Mouse (Mus musculus): ENCODE measurements around the gene Bcl7c. TPM values are rescaled to one million over a fixed set of nuclear protein-coding genes. Genes with fewer than 3 reads are reported as not detected.
A peak's percentile ranks its signal among the peaks of the same experiment; 100 is the strongest.
"Not testable (repeated sequence)": the region's sequence is repeated elsewhere in the genome, so short reads cannot be mapped to it uniquely, and the experiment has no call there.

Bcl7c gene
- polyA plus RNA-seq, 1 experiment from 2014 or later, result 26.9 TPM

DNA sequence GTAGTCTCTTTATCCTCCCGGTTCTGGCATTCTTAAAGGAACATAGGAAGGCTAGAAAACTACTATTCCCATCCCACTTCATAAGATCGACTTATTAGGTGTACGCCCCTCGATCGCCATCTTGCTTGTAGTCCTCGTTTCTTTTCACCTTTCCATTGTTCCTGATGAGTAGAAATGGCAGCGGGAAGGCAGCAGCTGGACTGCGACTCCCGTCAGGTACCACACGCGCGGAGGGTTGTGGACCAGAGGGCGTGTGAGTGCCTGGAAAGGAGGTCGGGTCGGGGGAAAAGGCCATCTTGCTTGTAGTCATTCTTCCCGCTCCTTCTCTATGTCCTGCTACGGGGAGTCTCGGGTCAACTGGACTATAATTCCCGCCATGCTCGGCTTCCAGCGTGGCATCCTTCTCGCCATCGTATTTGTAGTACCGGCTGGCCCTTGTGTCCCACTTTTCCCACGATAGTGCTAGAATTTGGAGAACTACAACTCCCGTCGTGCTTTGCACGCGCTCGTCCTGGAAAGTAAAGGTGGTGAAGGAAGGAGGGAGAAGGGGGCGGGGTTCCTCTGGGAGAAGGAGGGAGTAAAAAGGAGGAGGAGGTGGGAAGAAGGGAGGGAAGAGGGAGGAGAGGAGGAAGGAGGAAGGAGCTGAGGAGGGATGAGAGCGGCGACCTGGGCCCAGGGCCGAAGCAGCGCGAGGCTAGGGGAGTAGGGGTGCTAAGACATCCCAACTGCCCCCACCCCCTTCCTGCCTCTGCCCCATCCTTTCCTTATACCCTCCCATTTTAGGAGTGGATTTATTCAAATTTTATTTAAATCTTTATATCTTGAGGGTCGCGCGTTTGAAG lies 37.1 kb upstream of the Bcl7c start:
- peak overlapping the region; percentile 70 for H3K4me3 ChIP-seq (replicated peaks)
- H3K9me3 ChIP-seq (replicated peaks), result no peaks in the 10 kb centered on the region
- ATAC-seq (ENCODE audit: low read depth), result peak; percentile 64
- under 1% methylated on average over 39 of the region's 39 CpGs for WGBS (ENCODE audit: insufficient replicate concordance)
- peak overlapping the region; percentile 78 for H3K9ac ChIP-seq
- peak overlapping the region; percentile 98 for H3K4me2 ChIP-seq
- peak; percentile 71 for DNase-seq
- H3K27ac ChIP-seq, result peak overlapping the region; percentile 84
- peaks cover 31% of the 10 kb centered on the region for H3K36me3 ChIP-seq
- H3K27me3 ChIP-seq, result no peaks in the 10 kb centered on the region
- peaks cover 37% of the 10 kb centered on the region for H3K4me1 ChIP-seq (replicated peaks)

DNA sequence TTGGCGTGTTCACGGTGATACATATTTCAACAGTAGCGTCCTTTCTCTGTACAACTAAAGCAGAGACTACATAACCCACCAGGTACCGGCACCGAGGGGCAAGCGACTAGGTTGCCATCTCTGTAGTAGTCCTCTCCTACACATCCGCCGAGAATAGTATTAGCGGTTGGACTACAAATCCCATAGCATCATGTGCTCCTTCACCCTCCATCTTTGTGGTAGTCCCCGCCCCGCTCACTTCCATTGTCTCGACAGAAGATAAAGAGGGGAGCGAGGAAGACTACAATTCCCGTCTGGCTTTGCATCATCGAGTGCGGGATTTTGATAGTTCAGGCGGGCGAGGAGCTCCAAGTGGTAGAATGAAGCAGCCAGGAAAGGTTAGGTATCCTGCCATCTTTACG lies 36.5 kb upstream of the Bcl7c start:
- Histone ChIP-seq H3K4me1 (replicated peaks) (peaks cover 37% of the 10 kb centered on the region), H3K36me3 (peaks cover 24% of the 10 kb centered on the region), H3K4me3 (replicated peaks) (peak overlapping the region; percentile 70), H3K9me3 (replicated peaks) (no peaks in the 10 kb centered on the region), H3K27me3 (no peaks in the 10 kb centered on the region), H3K27ac (peak overlapping the region; percentile 84), H3K4me2 (peak overlapping the region; percentile 98), H3K9ac (peak overlapping the region; percentile 78)
- WGBS (ENCODE audit: insufficient replicate concordance), result under 1% methylated on average over 19 of the region's 19 CpGs
- ATAC-seq (ENCODE audit: low read depth) (peak; percentile 81), DNase-seq (peak; percentile 84)

DNA sequence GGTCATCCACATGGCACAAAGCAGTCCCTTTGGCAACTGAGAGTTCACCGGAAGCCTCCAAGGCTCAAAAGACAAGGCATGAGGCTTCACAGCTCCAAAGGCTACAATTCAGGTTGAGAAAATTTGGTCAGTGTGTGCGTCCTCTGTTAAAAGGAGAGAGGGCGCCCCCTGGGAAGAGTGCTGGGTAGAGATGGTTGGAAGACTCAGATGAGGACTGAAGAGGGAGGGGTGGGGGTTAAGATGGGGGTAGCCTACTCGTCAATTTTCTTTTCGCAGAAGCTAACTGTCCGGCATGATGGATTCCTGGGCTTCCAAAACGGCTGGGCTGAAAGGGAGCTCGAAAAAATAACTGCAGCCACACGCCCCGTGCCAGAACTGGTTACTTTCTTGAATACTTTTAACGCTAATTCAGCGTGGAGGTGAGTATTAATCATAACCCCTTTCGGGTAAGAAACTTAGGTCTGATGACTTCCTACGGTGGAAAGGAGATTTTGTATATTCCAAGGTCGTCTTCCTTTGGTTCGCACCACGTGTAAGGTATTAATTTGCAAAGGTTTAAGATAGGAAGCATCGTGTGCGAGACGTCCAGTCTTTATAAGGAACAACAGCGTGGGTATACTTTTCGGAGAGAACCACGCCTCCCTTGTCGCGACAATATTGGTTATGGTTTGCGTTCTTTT lies 35.8 kb upstream of the Bcl7c start, which contains the start of gene Fbxl19:
Gene Fbxl19, plus strand, starts transcription at position 178 of the 680 bp plus-strand sequence.
- no peaks in the 10 kb centered on the region for H3K9me3 ChIP-seq (replicated peaks)
- H3K4me3 ChIP-seq (replicated peaks), result peak within 1 kb of the TSS; percentile 70
- ATAC-seq (ENCODE audit: low read depth) (no peak), DNase-seq (peak; percentile 60)
- peak within 1 kb of the TSS; percentile 78 for H3K9ac ChIP-seq
- H3K27ac ChIP-seq, result peak within 1 kb of the TSS; percentile 84
- H3K4me1 ChIP-seq (replicated peaks), result peaks cover 37% of the 10 kb centered on the region
- under 1% methylated on average over 26 of the region's 26 CpGs for WGBS (ENCODE audit: insufficient replicate concordance)
- H3K4me2 ChIP-seq, result peak within 1 kb of the TSS; percentile 98
- peaks cover 17% of the 10 kb centered on the region for H3K36me3 ChIP-seq
- H3K27me3 ChIP-seq, result no peaks in the 10 kb centered on the region

DNA sequence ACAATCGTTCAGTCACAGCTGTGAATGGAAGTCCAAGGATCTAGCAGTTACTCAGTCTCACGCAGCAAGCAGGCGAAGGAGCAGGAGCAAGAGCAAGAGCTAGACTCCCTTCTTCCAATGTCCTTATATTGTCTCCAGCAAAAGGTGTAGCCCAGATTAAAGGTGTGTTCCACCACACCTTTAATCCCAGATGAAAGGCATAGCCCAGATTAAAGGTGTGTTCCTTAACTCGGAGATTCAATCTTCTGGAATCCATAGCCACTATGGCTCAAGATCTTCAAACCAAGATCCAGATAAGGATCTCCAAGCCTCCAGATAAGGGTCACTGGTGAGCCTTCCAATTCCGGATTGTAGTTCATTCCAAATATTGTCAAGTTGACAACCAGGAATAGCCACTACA lies 23.3 kb upstream of the Bcl7c start, which contains the start of gene Ctf2:
Gene Ctf2, minus strand, starts transcription at position 101 of the 400 bp plus-strand sequence.
- not testable (repeated sequence) for ATAC-seq (ENCODE audit: low read depth); H3K4me2 ChIP-seq; H3K9ac ChIP-seq; H3K27me3 ChIP-seq; DNase-seq; H3K9me3 ChIP-seq (replicated peaks); H3K36me3 ChIP-seq; H3K27ac ChIP-seq; H3K4me3 ChIP-seq (replicated peaks); H3K4me1 ChIP-seq (replicated peaks)
- no CpG with 5 or more reads among the region's 5 CpGs for WGBS (ENCODE audit: insufficient replicate concordance)

DNA sequence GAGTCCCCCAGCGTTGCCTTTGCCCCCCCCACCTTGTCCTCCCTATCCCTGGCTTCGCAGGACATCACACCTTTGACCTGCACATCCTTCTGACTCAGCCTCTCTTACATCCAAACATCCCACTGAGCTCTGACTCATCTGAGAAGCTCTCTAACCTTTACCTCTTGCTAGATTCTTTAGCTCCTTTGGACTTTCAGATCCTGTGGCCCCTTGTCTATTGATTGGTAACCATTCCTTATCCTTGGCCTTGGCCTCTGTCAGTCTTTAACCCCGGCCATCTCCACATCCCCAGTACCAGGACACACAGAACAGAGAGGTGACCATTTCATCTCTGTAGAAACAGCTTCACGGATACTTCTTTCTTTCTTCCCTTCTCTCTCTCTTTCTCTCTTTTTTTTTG lies 21.4 kb upstream of the Bcl7c start:
- Histone ChIP-seq H3K9ac (no peak overlapping the region), H3K27me3 (no peaks in the 10 kb centered on the region), H3K4me1 (replicated peaks) (no peaks in the 10 kb centered on the region), H3K9me3 (replicated peaks) (no peaks in the 10 kb centered on the region), H3K27ac (no peak overlapping the region), H3K4me3 (replicated peaks) (no peak overlapping the region), H3K4me2 (no peak overlapping the region), H3K36me3 (no peaks in the 10 kb centered on the region)
- WGBS (ENCODE audit: insufficient replicate concordance), result 48% methylated on average over 4 of the region's 4 CpGs
- no peak for ATAC-seq (ENCODE audit: low read depth)
- DNase-seq, result no peak

DNA sequence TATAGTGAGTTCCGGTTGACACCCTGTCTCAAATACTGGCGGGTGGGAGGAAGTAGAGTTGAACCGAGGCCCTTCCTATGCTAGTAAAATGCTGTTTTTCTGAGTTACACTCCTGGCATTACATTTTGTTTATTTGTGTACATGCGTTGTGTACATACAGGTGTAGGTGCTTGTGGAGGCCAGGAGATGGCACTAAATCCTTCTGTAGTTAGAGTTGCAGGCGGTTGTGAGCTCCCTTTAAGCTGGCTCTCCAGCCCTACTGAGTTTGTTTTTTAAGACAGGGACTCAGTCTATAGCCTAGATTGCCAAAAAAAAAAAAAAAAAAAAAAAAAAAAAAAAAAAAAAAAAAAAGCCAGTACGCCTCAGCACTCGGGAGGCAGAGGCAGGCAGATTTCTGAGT lies 19.2 kb upstream of the Bcl7c start:
- H3K4me2 ChIP-seq, result no peak overlapping the region
- no peak overlapping the region for H3K27ac ChIP-seq
- H3K4me3 ChIP-seq (replicated peaks), result no peak overlapping the region
- WGBS (ENCODE audit: insufficient replicate concordance), result 63% methylated on average over 7 of the region's 7 CpGs
- no peaks in the 10 kb centered on the region for H3K27me3 ChIP-seq
- H3K9ac ChIP-seq, result no peak overlapping the region
- no peaks in the 10 kb centered on the region for H3K4me1 ChIP-seq (replicated peaks)
- no peaks in the 10 kb centered on the region for H3K36me3 ChIP-seq
- no peak for ATAC-seq (ENCODE audit: low read depth)
- DNase-seq, result no peak
- no peaks in the 10 kb centered on the region for H3K9me3 ChIP-seq (replicated peaks)

DNA sequence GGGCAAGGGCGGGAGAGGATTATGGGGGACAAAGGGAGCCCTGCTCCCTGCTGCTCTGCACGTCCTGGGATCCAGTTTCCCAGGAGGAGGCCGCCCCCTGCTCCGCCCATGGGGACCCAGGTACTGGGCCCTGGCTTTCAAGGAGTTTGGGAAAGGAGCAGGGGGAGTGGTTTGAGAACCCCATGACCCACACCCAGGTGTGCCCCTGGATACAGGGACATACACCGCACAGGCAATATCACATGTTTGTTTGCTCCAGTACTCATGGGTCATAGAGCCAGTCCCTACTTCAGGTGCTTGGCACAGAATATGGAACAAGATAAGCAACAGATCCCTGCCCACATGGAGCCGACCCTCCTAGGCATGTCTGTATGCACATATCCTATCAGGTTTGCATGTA lies 17.2 kb upstream of the Bcl7c start:
- ATAC-seq (ENCODE audit: low read depth) (no peak), DNase-seq (no peak)
- no peak overlapping the region for H3K4me3 ChIP-seq (replicated peaks)
- H3K9me3 ChIP-seq (replicated peaks), result no peaks in the 10 kb centered on the region
- no peaks in the 10 kb centered on the region for H3K27me3 ChIP-seq
- H3K9ac ChIP-seq, result no peak overlapping the region
- no peaks in the 10 kb centered on the region for H3K4me1 ChIP-seq (replicated peaks)
- H3K27ac ChIP-seq, result no peak overlapping the region
- H3K36me3 ChIP-seq, result no peaks in the 10 kb centered on the region
- H3K4me2 ChIP-seq, result no peak overlapping the region
- WGBS (ENCODE audit: insufficient replicate concordance), result 50% methylated on average over 6 of the region's 6 CpGs

DNA sequence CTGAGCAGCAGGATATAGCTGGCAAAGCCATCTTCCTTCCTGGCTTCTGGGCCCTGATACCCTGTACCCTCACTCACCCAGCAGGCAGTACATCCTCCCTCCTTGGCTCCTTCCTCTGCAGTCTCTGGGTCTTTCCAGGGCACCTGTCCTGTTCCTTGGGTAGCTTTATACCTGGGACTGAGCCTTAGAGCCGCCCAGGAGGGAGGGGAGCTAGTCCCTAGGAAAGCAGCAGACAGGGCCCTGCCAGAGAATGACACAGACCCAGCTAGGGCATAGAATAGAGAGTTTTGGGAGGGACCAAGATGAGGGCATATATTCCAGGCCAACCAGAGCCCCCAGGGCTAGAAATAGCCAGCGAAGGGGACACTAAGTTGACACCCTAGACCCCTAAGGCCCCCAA lies 16.8 kb upstream of the Bcl7c start:
- WGBS (ENCODE audit: insufficient replicate concordance), result 46% methylated on average over 2 of the region's 2 CpGs
- Histone ChIP-seq H3K4me3 (replicated peaks) (no peak overlapping the region), H3K36me3 (no peaks in the 10 kb centered on the region), H3K9me3 (replicated peaks) (no peaks in the 10 kb centered on the region), H3K9ac (no peak overlapping the region), H3K4me1 (replicated peaks) (no peaks in the 10 kb centered on the region), H3K27me3 (no peaks in the 10 kb centered on the region), H3K27ac (no peak overlapping the region), H3K4me2 (no peak overlapping the region)
- DNase-seq (no peak), ATAC-seq (ENCODE audit: low read depth) (no peak)

DNA sequence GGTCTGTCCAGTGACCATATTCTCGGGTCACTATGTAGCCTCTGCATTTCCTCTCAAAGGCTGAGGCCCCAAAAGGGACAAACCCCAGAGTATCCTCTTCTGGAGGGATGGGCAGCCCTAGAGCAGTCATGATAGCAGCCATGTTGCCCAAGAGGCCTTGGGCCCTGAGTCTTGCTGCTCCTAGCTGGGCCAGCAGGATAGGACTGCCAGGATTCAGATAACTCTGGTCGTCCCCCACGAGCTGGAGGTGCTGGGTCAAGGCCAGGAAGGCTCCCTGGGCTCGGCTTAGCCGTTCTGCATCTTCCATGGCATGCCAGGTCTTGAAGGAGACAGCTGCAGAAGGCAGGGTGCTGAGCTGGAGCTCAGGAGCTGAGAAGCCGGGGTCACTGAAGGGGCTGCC lies 10.5 kb upstream of the Bcl7c start:
- ATAC-seq (ENCODE audit: low read depth) (no peak), DNase-seq (no peak)
- WGBS (ENCODE audit: insufficient replicate concordance), result 72% methylated on average over 6 of the region's 6 CpGs
- Histone ChIP-seq H3K4me1 (replicated peaks) (peaks cover 11% of the 10 kb centered on the region), H3K9ac (no peak overlapping the region), H3K27me3 (peaks cover 11% of the 10 kb centered on the region), H3K4me2 (no peak overlapping the region), H3K9me3 (replicated peaks) (no peaks in the 10 kb centered on the region), H3K4me3 (replicated peaks) (no peak overlapping the region), H3K27ac (no peak overlapping the region), H3K36me3 (no peaks in the 10 kb centered on the region)

DNA sequence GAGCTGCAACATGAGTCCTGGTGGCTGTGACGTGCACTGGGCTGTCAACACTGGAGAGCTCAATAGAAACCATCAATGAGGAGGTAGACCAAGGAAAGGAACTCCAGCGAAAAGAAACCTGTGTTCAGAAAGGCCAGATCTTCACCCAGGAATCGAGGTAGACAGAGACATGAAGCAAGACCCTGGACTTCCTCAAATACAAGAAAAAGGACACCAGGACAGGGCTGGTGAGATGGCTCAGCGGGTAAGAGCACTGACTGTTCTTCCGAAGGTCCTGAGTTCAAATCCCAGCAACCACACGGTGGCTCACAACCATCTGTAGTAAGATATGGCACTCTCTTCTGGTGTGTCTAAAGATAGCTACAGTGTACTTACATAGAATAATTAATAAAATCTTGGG lies 9.6 kb upstream of the Bcl7c start:
- H3K27ac ChIP-seq, result no peak overlapping the region
- H3K9me3 ChIP-seq (replicated peaks), result no peaks in the 10 kb centered on the region
- peaks cover 11% of the 10 kb centered on the region for H3K4me1 ChIP-seq (replicated peaks)
- H3K36me3 ChIP-seq, result no peaks in the 10 kb centered on the region
- peaks cover 11% of the 10 kb centered on the region for H3K27me3 ChIP-seq
- no peak overlapping the region for H3K9ac ChIP-seq
- DNase-seq (no peak), ATAC-seq (ENCODE audit: low read depth) (no peak)
- 68% methylated on average over 6 of the region's 6 CpGs for WGBS (ENCODE audit: insufficient replicate concordance)
- H3K4me3 ChIP-seq (replicated peaks), result no peak overlapping the region
- no peak overlapping the region for H3K4me2 ChIP-seq

DNA sequence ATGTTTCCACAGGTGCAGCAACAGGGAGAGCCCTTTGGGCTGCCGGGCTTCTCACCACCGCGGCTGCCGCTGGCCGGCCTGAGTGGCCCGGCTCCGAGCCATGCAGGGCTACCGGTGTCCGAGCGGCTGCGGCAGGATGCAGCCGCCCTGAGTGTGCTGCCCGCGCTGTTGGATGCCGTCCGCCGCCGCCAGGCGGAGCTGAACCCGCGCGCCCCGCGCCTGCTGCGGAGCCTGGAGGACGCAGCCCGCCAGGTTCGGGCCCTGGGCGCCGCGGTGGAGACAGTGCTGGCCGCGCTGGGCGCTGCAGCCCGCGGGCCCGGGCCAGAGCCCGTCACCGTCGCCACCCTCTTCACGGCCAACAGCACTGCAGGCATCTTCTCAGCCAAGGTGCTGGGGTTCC lies 8.3 kb upstream of the Bcl7c start:
- WGBS (ENCODE audit: insufficient replicate concordance), result 1% methylated on average over 41 of the region's 41 CpGs
- Histone ChIP-seq H3K27me3 (peaks cover 11% of the 10 kb centered on the region), H3K4me3 (replicated peaks) (peak overlapping the region; percentile 49), H3K4me1 (replicated peaks) (peaks cover 25% of the 10 kb centered on the region), H3K9me3 (replicated peaks) (no peaks in the 10 kb centered on the region), H3K27ac (no peak overlapping the region), H3K9ac (peak overlapping the region; percentile 62), H3K4me2 (peak overlapping the region; percentile 78), H3K36me3 (no peaks in the 10 kb centered on the region)
- DNase-seq, result peak; percentile 50
- peak; percentile 66 for ATAC-seq (ENCODE audit: low read depth)
